11 mouse cellular contexts compared by ENCODE assay signal in the genomic region with DNA sequence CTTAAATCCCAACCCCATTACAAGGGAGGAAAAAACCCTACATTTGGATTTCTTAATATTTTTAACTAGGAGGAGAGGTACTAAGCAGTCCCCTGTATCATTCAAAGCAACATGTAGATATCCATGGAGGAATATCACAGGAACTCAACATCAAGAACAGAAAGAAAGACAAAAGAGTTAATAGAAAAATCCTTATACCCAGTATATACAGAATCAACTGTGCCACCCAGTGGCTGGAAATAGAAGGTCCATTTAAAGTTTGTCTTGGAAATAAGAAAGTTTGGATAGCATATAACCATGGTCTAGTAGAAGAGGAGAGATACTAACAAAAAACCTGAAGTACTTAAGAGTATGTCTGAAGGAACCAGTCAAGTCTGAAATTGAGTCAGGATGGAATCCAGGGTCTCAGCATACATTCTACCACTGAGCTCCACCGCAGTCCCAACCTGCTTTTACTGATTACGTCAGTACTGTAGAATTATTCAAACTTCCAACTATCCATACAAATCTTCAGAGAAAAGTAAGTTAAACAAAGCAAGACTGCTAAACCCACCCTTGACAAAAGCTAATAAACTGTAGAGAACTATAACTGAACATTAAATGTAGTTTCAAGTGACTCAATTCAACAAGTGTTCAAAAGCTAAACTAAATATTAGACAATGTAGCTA. TPM values are rescaled to one million over a fixed set of nuclear protein-coding genes. Genes with fewer than 3 reads are reported as not detected.
DNase-seq lines count a peak whose midpoint lies in the region; TF ChIP-seq lines count a peak whose summit lies in the region.
"Had no signal": no experiment of that assay in that cellular context is flagged by ENCODE, and none has a peak within 500 bp of the region (broad histone marks: within the 10 kb centered on the region; RNA-seq: fewer than 3 reads in every experiment).

No protein-coding gene starts in this region.

- in situ Hi-C loops in CH12.LX (cut with MboI; ENCODE audit: low pct_ligation_motif_present, low pct_unique_long_range_greater_than_20kb, low sequenced_read_pairs), result no loop called here

- no peaks in the 10 kb centered on the region; the same call in 1 of the 2 replicates for H3K4me1 ChIP-seq in heart, adult 2 months (ENCODE audit: control insufficient read depth, insufficient read depth, low read length)
- H3K4me1 ChIP-seq in CH12.LX (ENCODE audit: control insufficient read depth in 1 of 2, insufficient read depth in 2 of 2), result no peaks in the 10 kb centered on the region
- H3K4me1 ChIP-seq: embryonic facial prominence, embryonic 13.5 days had no signal

- H3K4me3 ChIP-seq in heart, adult 2 months, result no peak overlapping the region
- no peak overlapping the region for H3K4me3 ChIP-seq in CH12.LX (replicated peaks in 1 of 3; ENCODE audit: low read depth in 2 of 3, low read length in 2 of 3, poor library complexity in 1 of 3)
- H3K4me3 ChIP-seq: embryonic facial prominence, embryonic 13.5 days had no signal

- TF ChIP-seq POLR2A in heart, adult 2 months (IDR thresholded peaks at IDR 0.05; ENCODE audit: insufficient read depth, low read depth, low read length), result no peak
- no peak for TF ChIP-seq POLR2A in CH12.LX (IDR thresholded peaks at IDR 0.05; ENCODE audit: low read depth, low read length)

- peaks cover 4% of the 10 kb centered on the region for H3K36me3 ChIP-seq in heart, adult 2 months (ENCODE audit: control insufficient read depth, insufficient read depth, low read length)
- H3K36me3 ChIP-seq in CH12.LX (replicated peaks in 1 of 2; ENCODE audit: control insufficient read depth in 1 of 2, insufficient read depth in 1 of 2, low read length in 1 of 2), result peaks cover 40 to 78% of the 10 kb centered on the region in 2 experiments

- peak; percentile 61 for TF ChIP-seq CTCF in heart, adult 2 months (IDR thresholded peaks at IDR 0.05)
- peak in 1 of 2 experiments; percentile 36; a peak in 2 of 4 replicates for TF ChIP-seq CTCF in CH12.LX (conservative IDR thresholded peaks at IDR 0.05 in 1 of 2, IDR thresholded peaks at IDR 0.05 in 1 of 2; ENCODE audit: low read depth in 2 of 2, low read length in 2 of 2)

- no peaks in the 10 kb centered on the region for H3K27me3 ChIP-seq in heart, adult 2 months (ENCODE audit: control insufficient read depth, insufficient read depth, low read length)
- H3K27me3 ChIP-seq in CH12.LX (replicated peaks), result no peaks in the 10 kb centered on the region
- H3K27me3 ChIP-seq: embryonic facial prominence, embryonic 13.5 days had no signal

- H3K79me2 ChIP-seq in heart, adult 2 months (replicated peaks; ENCODE audit: control insufficient read depth, insufficient read depth, low read length), result no peaks in the 10 kb centered on the region
- H3K79me2 ChIP-seq in CH12.LX (replicated peaks; ENCODE audit: control insufficient read depth, extremely low read depth, insufficient read depth, poor library complexity, severe bottlenecking), result 0 out of 2 replicates have a peak, but pooled peaks cover 2% of the 10 kb centered on the region

- H3K27ac ChIP-seq in heart, adult 2 months, result no peak overlapping the region
- H3K27ac ChIP-seq in CH12.LX (ENCODE audit: insufficient read depth, low read depth), result no peak overlapping the region
- H3K27ac ChIP-seq: embryonic facial prominence, embryonic 13.5 days had no signal

- TF ChIP-seq EP300 in heart, adult 2 months (IDR thresholded peaks at IDR 0.05; ENCODE audit: insufficient read depth, low read depth, low read length), result no peak
- no peak for TF ChIP-seq EP300 in CH12.LX (IDR thresholded peaks at IDR 0.05; ENCODE audit: low read length)

- WGBS in heart, adult 2 months, result 100% methylated on average over 2 of the region's 2 CpGs

- H3K9ac ChIP-seq in heart, adult 2 months (ENCODE audit: low read depth, low read length), result no peak overlapping the region
- no peak overlapping the region for H3K9ac ChIP-seq in CH12.LX (ENCODE audit: insufficient read depth, low read depth)
- H3K9ac ChIP-seq: embryonic facial prominence, embryonic 13.5 days had no signal

- intact Hi-C loops in heart, adult 2 months (cut with DNase I), result no loop called here
- intact Hi-C loops in left cerebral cortex, postnatal 14 days (cut with DNase I), result no loop called here

- no peak for DNase-seq in heart, adult 2 months
- no peak for DNase-seq in heart, adult 11 months
- peak; percentile 22 to 33 for DNase-seq in left cerebral cortex, postnatal 14 days (ENCODE audit: low spot score in 2 of 2)
- no peak for DNase-seq in left cerebral cortex, adult 11 months (ENCODE audit: low spot score)
- DNase-seq in CH12.LX (ENCODE audit: extremely low read depth) (no peak), adipocyte (ENCODE audit: low spot score) (peak; percentile 44)
- DNase-seq in ovary, postnatal 36 days (ENCODE audit: low spot score), result no peak
- no peak for DNase-seq in right cerebral cortex, postnatal 4 days
- DNase-seq: layer of hippocampus, adult 9-11 months had no signal

- TF ChIP-seq RAD21 in CH12.LX (IDR thresholded peaks at IDR 0.05; ENCODE audit: low read depth, low read length), result no peak; the same call in none of the 2 replicates

- dilution Hi-C loops in CH12.LX (cut with MboI; ENCODE audit: extremely low pct_ligation_motif_present, extremely low pct_unique_long_range_greater_than_20kb, low sequenced_read_pairs), result no loop called here

- no peaks in the 10 kb centered on the region for H3K9me3 ChIP-seq in CH12.LX (replicated peaks; ENCODE audit: low read length)
- H3K9me3 ChIP-seq: embryonic facial prominence, embryonic 13.5 days had no signal

- H3K4me2 ChIP-seq in CH12.LX (ENCODE audit: insufficient read depth, low read depth, poor library complexity, severe bottlenecking), result no peak overlapping the region
- H3K4me2 ChIP-seq: embryonic facial prominence, embryonic 13.5 days; heart, embryonic 11.5 days had no signal

TF ChIP-seq in CH12.LX, 34 proteins besides CTCF, POLR2A, EP300 and RAD21:
- TF ChIP-seq ZNF384 (IDR thresholded peaks at IDR 0.05; ENCODE audit: low read depth, low read length) (no peak), KAT2A (IDR thresholded peaks at IDR 0.05; ENCODE audit: insufficient replicate concordance, low read length) (no peak), ELF1 (IDR thresholded peaks at IDR 0.05; ENCODE audit: low read depth, low read length) (no peak), TBP (conservative IDR thresholded peaks at IDR 0.05; ENCODE audit: low read depth, low read length) (no peak), NELFE (IDR thresholded peaks at IDR 0.05; ENCODE audit: low read depth, low read length) (no peak), UBTF (IDR thresholded peaks at IDR 0.05; ENCODE audit: low read depth, low read length) (no peak), IRF4 (IDR thresholded peaks at IDR 0.05; ENCODE audit: low read depth, low read length) (no peak), SMC3 (IDR thresholded peaks at IDR 0.05; ENCODE audit: low read depth, low read length) (peak; percentile 4; the same call in 1 of the 2 replicates)

RNA-seq across cellular contexts. Expression of a gene that starts 19.0 kb away (rescaled TPM):
- total RNA-seq in heart, adult 2 months (2021), result 1 to 10 TPM; 7.9 to 9.0 TPM
- polyA plus RNA-seq in heart, adult 2 months (2012; rRNA removed), result 8.0 and 12.0 TPM in 2 replicates
- 10 to 100 TPM; 22.9 to 23.3 TPM for total RNA-seq in left cerebral cortex, postnatal 14 days (2021)
- total RNA-seq in CH12.LX (2012; rRNA removed) (34.2 and 40.0 TPM in 2 replicates), CH12.LX (2014; rRNA removed) (61.9 and 64.6 TPM in 2 replicates)
- polyA plus RNA-seq in CH12.LX (2012; ENCODE audit: insufficient read length, low read depth), result 43.2 and 46.3 TPM in 2 replicates

Comparison
In these comparisons a context has a peak if more than half of its experiments do, and no peak if none do; other contexts are left out.
1. DNase-seq: peak in left cerebral cortex, postnatal 14 days (2 of 2) and adipocyte (single experiment); none in heart, adult 2 months (0 of 2), heart, adult 11 months (single experiment), left cerebral cortex, adult 11 months (single experiment), CH12.LX (single experiment), ovary, postnatal 36 days (single experiment) and right cerebral cortex, postnatal 4 days (single experiment).